Mouse (Mus musculus) cerebellum, adult 9-11 months (tissue): ENCODE results near the gene Gm17657.

ENCODE experiments used
- DNase-seq: peaks from one replicate; pipeline ENCODE4 v3.0.0; 2022

The Gm17657 gene

GRCm38 (mm10) chr17:29483282-29483681 is 66.2 kb downstream of the Gm17657 start:
- no peak for DNase-seq

DNA sequence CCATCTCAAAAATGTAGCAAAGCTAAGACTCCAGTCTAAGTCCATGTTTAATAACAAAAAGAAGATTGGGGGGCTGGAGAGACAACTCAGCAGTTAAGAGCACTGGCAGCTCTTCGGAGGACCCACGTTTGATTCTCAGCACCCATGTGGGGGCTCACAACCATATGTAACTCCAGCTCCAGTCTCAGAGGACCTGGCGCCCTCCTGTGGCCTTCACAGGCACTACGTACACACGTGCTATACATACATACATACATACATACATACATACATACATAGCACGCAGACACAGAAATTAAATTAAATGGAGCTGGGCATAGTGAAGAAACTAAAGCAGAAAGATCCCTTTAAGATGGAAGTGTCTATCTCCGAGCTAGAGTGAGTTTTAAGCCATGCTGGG is 66.8 kb downstream of the Gm17657 start:
- DNase-seq, result no peak

- no peak for DNase-seq
Measured at GRCm38 (mm10) chr17:29480256-29480655, 69.2 kb downstream of the Gm17657 start.

- DNase-seq, result no peak
Measured at GRCm38 (mm10) chr17:29478271-29478670, 71.2 kb downstream of the Gm17657 start.

DNA sequence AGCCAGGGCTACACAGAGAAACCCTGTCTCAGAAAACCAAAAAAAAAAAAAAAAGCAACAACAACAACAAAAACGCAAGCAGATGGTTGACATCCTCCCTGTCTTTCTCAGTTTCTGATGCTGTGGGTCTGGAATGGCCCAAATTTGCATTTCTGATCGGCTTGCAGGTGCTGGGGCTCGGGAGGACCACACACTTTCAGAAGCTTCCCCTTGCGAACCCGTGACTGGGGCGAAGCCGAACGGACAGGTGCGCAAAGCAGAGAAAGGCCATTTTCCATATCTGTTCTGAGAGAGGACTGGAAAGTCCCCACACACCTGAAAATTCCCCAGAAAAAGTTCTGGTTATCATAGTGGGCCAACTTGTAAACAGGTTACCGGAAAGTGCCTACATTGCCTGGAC is 72.1 kb downstream of the Gm17657 start:
- DNase-seq, result no peak

DNA sequence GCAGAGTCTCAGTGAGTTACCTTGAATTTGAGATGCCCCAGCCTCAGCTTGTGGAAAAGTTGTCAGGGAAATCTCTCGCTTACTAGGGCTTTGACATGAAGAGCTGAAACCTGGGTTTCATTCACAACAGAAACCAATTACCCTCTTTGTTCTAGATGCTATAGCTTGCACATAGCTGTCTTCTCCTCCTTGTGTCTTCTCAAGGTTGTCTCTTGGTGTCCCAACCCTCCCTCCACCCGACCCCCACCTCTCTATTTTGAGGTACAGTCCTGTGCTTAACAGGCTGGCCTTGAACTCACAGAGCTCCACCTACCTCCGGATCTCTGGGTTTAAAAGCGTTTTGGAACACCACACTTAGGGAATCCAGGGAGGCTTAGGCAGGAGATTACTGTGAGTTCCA is 73.0 kb downstream of the Gm17657 start:
- DNase-seq, result no peak

- no peak for DNase-seq
Measured at GRCm38 (mm10) chr17:29475142-29475541, 74.3 kb downstream of the Gm17657 start.

DNA sequence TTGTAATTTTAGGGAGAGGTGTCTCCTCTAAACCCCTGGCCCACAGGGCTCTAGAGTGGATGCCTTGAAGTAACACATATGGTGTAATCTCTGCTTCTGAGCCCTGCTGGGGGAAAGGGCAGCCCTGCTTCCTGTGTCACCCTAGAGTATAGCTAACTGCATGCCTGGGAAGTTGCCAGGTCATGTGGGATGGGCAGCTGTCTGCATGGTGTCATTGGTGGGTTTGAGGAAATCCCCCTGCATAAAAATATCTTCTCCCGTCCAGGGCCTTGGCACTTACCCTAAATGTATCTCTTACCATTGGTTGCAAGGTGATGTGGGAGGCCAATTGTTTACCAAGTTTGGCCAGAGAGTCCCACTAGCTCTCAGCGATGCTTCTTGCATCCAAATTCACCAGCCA is 75.4 kb downstream of the Gm17657 start:
- no peak for DNase-seq

DNA sequence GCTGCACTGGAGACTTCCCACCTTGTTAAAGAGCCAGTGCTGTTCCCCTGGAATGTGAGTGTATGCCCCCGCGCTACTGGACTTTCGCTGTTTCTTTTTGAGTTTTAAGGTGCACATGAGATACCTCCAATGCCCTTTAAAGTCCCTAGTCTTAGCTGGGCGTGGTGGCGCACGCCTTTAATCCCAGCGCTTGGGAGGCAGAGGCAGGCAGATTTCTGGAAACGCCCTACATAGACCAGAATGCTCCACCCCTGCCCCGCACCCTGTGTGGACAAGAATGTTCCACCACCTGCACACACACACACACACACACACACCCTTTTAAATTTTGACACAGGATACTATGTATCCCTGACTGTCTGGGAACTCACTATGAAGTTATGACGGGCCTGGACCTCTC is 76.0 kb downstream of the Gm17657 start:
- no peak for DNase-seq
